Mouse (Mus musculus) gonadal fat pad, adult 2 months (tissue): Measurements from ENCODE around the gene Tmem219. TPM values are rescaled to one million over a fixed set of nuclear protein-coding genes. Genes with fewer than 3 reads are reported as not detected.

ENCODE experiments used
- DNase-seq: peaks from one replicate; pipeline ENCODE4 v3.0.0-alpha.2; 2012; ENCODE audit warnings: low read depth
- polyA plus RNA-seq: library from polyadenylated mRNA; depleted of rRNA; stranded (reverse); fragments of >200 nt; gene quantifications from 2 replicates; pipeline ENCODE4 v1.2.3, GENCODE M21; 2012; rRNA removed

The Tmem219 gene
- polyA plus RNA-seq, 1 experiment = 102 TPM

GRCm38 (mm10) chr7:126862147-126862784 is 60.5 kb downstream of the Tmem219 start, which contains the start of gene Ino80e:
Gene Ino80e, minus strand, starts transcription at chr7:126862377.
- peak; percentile 41 for DNase-seq

GRCm38 (mm10) chr7:126861429-126862130 is 61.1 kb downstream of the Tmem219 start, which contains the start of gene Hirip3:
Gene Hirip3, plus strand, starts transcription at chr7:126861972.
- DNase-seq = peak; percentile 49

GRCm38 (mm10) chr7:126860987-126861386 is 61.7 kb downstream of the Tmem219 start:
- no peak for DNase-seq

- DNase-seq = no peak
Observed at GRCm38 (mm10) chr7:126856741-126857420, 65.8 kb downstream of the Tmem219 start.

GRCm38 (mm10) chr7:126855641-126856040 is 67.1 kb downstream of the Tmem219 start:
- DNase-seq = no peak

- no peak for DNase-seq
Observed at GRCm38 (mm10) chr7:126853454-126853853, 69.3 kb downstream of the Tmem219 start.

- no peak for DNase-seq
Observed at GRCm38 (mm10) chr7:126851192-126851591, 71.5 kb downstream of the Tmem219 start.

GRCm38 (mm10) chr7:126850161-126850560 is 72.6 kb downstream of the Tmem219 start:
- no peak for DNase-seq

- no peak for DNase-seq
Observed at GRCm38 (mm10) chr7:126848794-126849193, 73.9 kb downstream of the Tmem219 start.

- DNase-seq = no peak
Observed at GRCm38 (mm10) chr7:126847421-126848398, 75.0 kb downstream of the Tmem219 start.

- no peak for DNase-seq
Observed at GRCm38 (mm10) chr7:126847116-126847420, 75.6 kb downstream of the Tmem219 start, which contains the start of gene Doc2a. Gene Doc2a, plus strand, starts transcription at chr7:126847416.

GRCm38 (mm10) chr7:126845516-126845915 is 77.2 kb downstream of the Tmem219 start:
- DNase-seq = no peak

- no peak for DNase-seq
Observed at GRCm38 (mm10) chr7:126843276-126843675, 79.4 kb downstream of the Tmem219 start.

Other genes with a start within 250 kb of the Tmem219 start
- 107 and 126 TPM in 2 replicates for gene Sult1a1, start 246.5 kb downstream of the Tmem219 start, polyA plus RNA-seq
- 70.6 and 75.0 TPM in 2 replicates for gene Bola2, start 227.5 kb downstream of the Tmem219 start, polyA plus RNA-seq
- gene Slx1b, start 227.1 kb downstream of the Tmem219 start, polyA plus RNA-seq = 24.2 and 26.3 TPM in 2 replicates
- gene Coro1a, start 215.1 kb downstream of the Tmem219 start, polyA plus RNA-seq = 38.2 and 61.2 TPM in 2 replicates
- 146 and 169 TPM in 2 replicates for gene Mapk3, start 163.3 kb downstream of the Tmem219 start, polyA plus RNA-seq
- gene Gdpd3, start 156.6 kb downstream of the Tmem219 start, polyA plus RNA-seq = 7.6 and 51.9 TPM in 2 replicates
- 212 and 269 TPM in 2 replicates for gene Ypel3, start 146.0 kb downstream of the Tmem219 start, polyA plus RNA-seq
- gene Tbx6, start 141.4 kb downstream of the Tmem219 start, polyA plus RNA-seq = 1.9 and 2.1 TPM in 2 replicates
- 129 and 161 TPM in 2 replicates for gene Ppp4c, start 130.4 kb downstream of the Tmem219 start, polyA plus RNA-seq
- gene Fam57b, start 125.2 kb downstream of the Tmem219 start, polyA plus RNA-seq = 11.8 and 27.3 TPM in 2 replicates
- gene 4930451I11Rik, start 91.3 kb downstream of the Tmem219 start, polyA plus RNA-seq = not detected in 2 replicates
- gene Doc2a, start 75.5 kb downstream of the Tmem219 start, polyA plus RNA-seq = 0.13 TPM in 1 of 2 replicates, not detected in the other
- gene Hirip3, start 60.9 kb downstream of the Tmem219 start, polyA plus RNA-seq = 3.2 and 6.0 TPM in 2 replicates
- 33.7 and 39.6 TPM in 2 replicates for gene Ino80e, start 60.5 kb downstream of the Tmem219 start, polyA plus RNA-seq
- gene Taok2, start 38.2 kb downstream of the Tmem219 start, polyA plus RNA-seq = 55.9 and 62.6 TPM in 2 replicates
- 19.7 and 21.3 TPM in 2 replicates for gene Kctd13, start 6.0 kb upstream of the Tmem219 start, polyA plus RNA-seq
- 0.26 and 0.32 TPM in 2 replicates for gene Asphd1, start 26.7 kb upstream of the Tmem219 start, polyA plus RNA-seq
- gene Sez6l2, start 27.6 kb upstream of the Tmem219 start, polyA plus RNA-seq = 2.5 and 2.8 TPM in 2 replicates
- 240 and 245 TPM in 2 replicates for gene Cdipt, start 53.0 kb upstream of the Tmem219 start, polyA plus RNA-seq
- gene Cdiptos, start 53.2 kb upstream of the Tmem219 start, polyA plus RNA-seq = 5.3 and 8.5 TPM in 2 replicates
- gene Mvp, start 91.7 kb upstream of the Tmem219 start, polyA plus RNA-seq = 84.9 and 85.3 TPM in 2 replicates
- 2.4 and 5.3 TPM in 2 replicates for gene Pagr1b, start 93.6 kb upstream of the Tmem219 start, polyA plus RNA-seq
- gene Pagr1a, start 94.4 kb upstream of the Tmem219 start, polyA plus RNA-seq = 6.9 and 8.0 TPM in 2 replicates
- 19.8 and 21.2 TPM in 2 replicates for gene Gm42742, start 98.2 kb upstream of the Tmem219 start, polyA plus RNA-seq
- 7.3 and 8.9 TPM in 2 replicates for gene Prrt2, start 98.3 kb upstream of the Tmem219 start, polyA plus RNA-seq
- gene Maz, start 104.1 kb upstream of the Tmem219 start, polyA plus RNA-seq = 80.5 and 81.9 TPM in 2 replicates
- gene Kif22, start 119.6 kb upstream of the Tmem219 start, polyA plus RNA-seq = 1.3 and 2.1 TPM in 2 replicates
- 0.86 and 1.5 TPM in 2 replicates for gene Zg16, start 164.4 kb upstream of the Tmem219 start, polyA plus RNA-seq
- gene AI467606, start 168.4 kb upstream of the Tmem219 start, polyA plus RNA-seq = 14.8 and 17.4 TPM in 2 replicates
- gene Qprt, start 199.3 kb upstream of the Tmem219 start, polyA plus RNA-seq = 1.7 and 2.1 TPM in 2 replicates
- 1.4 and 1.6 TPM in 2 replicates for gene Spn, start 214.9 kb upstream of the Tmem219 start, polyA plus RNA-seq